Mouse (Mus musculus): ENCODE results near the gene Hist2h3c1.
"Not testable (repeated sequence)": the region's sequence is repeated elsewhere in the genome, so short reads cannot be mapped to it uniquely, and the experiment has no call there.

Gene Hist2h3c1

DNA sequence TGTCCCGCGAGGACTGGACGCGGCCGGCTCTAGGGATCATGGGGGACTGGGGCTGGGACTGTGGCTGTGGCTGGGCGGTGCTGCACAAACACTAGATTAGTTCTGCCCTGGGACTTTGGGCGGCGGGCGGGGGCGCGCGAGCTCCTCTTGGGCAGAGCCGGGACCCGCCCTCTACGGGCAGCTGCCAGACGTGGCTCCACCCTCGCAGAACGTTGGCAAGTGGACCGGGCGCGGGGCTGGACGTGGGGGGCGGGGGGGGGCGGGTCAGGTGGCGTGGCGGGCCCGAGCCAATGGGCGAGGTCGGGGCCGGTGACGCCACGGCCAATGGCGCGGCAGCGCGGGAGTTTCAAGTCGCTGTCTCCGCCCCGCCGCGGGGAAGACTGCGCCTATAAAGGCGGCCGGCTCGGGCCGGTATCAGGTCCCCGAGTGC lies at the start of gene Hist2h3c1:
Hist2h3c1 (plus strand) TSS at position 259 of the 430 bp plus-strand sequence.
- in situ Hi-C loops (cut with MboI): not testable (repeated sequence)

DNA sequence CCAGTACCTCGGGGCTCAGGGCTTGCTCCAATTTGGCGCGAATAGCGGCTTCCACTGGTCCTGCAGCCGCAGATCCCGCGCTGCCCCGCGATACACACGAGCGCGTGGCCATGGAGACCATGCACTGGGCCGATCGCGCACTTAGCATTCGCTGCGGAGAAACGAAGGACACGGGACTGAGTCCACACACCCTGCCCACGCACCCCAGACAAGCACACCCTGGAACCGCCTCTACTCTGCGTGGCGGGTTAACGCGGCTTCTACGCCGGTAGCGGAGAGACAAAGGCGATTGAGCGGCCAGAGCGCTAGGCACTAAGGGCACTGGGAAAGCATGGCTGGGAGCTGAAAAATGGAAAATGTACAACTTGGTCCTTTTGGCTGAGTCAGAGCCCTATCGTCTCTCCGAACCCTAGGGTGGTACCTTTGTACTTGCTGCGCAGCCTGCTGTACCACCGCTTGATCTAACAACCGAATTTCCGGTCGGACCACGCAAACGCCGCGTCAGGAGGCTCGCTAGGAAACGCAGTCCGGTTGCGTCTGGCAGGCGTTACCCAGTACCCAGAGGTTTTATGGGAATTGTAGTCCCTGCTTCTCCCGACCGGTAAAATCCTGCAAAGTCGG lies 49.2 kb upstream of the Hist2h3c1 start:
- in situ Hi-C loops (cut with MboI): no loop called here

DNA sequence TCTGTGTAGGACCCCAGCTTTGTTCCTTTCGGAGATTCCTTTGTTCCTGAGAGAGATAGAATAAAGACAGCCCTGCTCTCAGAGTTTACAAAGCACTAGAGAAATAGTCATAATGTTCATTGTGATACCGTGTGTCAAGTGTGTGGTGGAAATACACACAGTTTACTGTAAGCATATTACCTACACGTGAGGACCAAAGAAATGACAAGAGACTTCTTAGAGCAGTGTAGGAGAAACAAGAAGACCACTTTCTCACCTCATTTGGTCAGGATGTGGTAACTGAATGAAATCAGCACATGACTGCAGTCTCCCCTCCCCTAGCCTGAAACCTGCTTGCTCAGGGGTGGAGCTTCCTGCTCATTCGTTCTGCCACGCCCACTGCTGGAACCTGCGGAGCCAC lies 48.3 kb upstream of the Hist2h3c1 start:
- in situ Hi-C loops (cut with MboI): no loop called here

DNA sequence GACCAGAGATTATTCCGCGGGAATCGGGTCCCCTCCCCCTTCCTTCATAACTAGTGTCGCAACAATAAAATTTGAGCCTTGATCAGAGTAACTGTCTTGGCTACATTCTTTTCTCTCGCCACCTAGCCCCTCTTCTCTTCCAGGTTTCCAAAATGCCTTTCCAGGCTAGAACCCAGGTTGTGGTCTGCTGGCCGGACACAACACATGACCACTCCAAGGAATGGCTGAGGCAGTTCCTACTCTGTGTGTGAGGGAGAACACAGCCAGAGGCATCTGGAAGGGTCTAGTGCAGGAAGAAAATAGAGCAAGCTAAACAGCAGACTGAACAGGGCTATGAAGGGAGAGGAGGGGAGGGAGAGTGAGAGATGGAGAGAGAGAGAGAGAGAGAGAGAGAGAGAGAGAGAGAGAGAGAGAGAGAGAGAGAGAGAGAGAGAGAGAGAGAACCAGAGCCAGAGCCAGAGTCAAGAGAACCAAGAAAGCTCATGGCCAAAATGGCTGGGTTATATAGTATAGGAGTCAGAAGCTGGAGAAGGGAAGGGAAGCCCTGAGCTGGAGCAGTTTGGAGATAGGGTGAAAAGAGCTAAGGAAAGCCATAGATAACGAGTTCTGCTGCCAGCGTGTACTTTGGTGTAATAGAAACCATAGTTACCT lies 47.8 kb upstream of the Hist2h3c1 start:
- in situ Hi-C loops (cut with MboI): not testable (repeated sequence)

DNA sequence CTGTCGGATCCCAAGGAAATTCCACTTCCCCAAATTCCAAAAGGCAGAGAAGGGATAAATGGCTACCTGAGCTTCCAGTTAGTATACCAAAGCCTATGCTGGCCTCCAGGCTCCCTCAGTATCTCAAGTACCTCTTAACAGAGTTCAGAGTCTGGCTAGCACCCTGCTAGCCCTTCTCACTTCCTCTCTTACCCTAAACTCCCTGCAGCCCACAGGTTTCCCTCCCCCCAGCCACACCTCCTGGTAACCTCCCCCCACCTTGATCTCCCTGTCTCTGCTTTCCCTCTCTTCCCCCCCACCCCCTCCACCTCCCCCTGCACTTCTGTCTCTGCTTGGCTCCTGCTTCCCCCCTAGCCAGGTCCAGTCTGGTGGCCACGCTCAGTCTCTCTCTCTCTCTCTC lies 46.8 kb upstream of the Hist2h3c1 start:
- in situ Hi-C loops (cut with MboI): no loop called here

DNA sequence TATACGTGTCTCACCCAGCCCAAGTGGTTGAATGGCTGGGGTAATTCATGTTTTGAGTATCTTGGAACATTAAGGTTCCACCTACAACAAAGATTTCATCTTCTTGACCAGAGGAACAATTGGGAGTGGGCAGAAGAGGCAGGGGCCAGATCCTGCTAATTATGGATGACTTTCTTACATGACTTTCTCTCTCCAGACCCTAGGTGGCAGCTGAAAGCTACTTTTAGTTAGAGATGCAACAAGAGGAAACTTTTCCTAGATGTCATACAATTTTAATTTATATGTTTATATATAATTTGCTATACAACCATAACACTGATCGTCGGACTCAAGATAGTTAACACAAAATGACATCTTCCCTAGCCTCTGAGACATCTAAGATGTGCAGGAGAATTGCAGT lies 38.7 kb upstream of the Hist2h3c1 start:
- in situ Hi-C loops (cut with MboI): no loop called here

DNA sequence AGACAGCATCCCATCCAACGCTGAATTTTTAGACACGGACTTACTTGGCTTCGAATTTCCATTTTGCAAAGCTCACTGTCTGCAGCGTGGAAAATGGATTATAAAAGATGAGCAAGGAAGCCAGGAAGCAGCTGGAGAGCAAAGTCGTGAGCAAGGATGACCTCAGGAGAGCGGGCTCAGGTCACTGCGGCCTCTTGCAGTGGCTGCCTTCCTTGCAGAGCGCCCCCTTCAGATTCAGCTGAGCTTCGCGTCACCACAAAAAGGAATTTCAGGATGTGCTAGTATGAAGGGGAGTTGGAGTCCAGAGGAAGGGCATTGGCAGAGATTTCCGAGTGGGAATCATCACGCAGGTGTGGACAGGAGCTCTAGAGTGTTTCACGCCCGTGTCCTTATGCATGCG lies 37.2 kb upstream of the Hist2h3c1 start:
- in situ Hi-C loops (cut with MboI): no loop called here

DNA sequence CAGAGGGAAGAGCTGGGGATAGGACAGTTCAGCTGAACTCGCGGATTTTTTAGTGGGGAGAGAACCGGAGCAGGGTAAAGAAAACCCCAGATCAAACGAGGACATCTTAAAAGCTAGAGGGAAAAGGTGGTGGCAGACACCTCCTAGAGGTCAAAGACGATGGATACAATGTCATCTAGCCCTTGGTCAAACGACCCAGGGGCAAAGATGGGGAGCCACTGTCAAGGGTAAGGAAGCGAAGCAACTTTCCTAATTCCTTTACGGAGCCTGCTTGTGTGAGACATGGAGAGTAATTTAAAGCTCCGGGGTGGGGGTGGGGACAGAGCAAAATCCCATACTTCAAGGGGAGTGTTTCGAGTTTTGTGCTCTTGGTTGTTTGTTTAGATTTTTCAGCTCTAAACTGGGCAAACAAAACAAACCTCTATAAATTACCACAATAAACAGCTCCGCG lies 27.3 kb upstream of the Hist2h3c1 start:
- in situ Hi-C loops (cut with MboI): no loop called here

DNA sequence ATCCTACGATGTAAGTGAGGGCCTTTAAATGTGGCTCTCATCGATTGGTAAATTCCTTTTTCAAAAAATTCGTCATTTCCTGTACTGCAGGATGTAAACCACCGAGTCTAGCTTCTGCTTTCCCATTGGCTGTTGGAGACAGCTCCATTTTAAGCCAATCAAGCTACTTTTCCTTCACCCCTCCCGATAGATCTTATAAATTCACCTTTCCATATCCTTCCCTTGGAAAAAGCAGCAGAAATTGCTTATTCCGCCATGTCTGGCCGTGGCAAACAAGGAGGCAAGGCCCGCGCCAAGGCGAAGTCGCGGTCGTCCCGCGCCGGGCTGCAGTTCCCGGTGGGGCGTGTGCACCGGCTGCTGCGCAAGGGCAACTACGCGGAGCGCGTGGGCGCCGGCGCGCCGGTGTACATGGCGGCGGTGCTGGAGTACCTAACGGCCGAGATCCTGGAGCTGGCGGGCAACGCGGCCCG lies 26.8 kb upstream of the Hist2h3c1 start, which contains the start of the genes Bola1 and Hist2h2ab:
Bola1 (minus strand) TSS at position 49 of the 470 bp plus-strand sequence.
Hist2h2ab (plus strand) TSS at position 205 of the 470 bp plus-strand sequence.
- in situ Hi-C loops (cut with MboI): loop anchor here (5.0 kb wide), 1 partner anchor 48 kb away; the partner anchor contains the start of genes Hist2h2bb and Hist2h3b

DNA sequence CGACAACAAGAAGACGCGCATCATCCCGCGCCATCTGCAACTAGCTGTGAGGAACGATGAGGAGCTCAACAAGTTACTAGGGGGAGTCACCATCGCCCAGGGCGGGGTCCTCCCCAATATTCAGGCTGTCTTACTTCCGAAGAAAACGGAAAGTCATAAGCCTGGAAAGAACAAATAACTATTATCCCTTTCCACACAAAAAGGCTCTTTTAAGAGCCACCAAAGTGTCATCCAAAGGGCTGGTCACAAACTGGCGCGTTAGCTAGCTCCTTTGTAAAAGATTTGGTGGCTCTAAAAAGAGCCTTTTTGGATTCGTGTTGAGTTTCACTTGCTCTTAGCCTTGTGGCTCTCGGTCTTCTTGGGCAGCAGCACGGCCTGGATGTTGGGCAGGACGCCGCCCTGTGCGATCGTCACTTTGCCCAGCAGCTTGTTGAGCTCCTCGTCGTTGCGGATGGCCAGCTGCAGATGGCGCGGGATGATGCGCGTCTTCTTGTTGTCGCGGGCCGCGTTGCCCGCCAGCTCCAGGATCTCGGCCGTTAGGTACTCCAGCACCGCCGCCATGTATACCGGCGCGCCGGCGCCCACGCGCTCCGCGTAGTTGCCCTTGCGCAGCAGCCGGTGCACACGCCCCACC lies 26.2 kb upstream of the Hist2h3c1 start:
- in situ Hi-C loops (cut with MboI): loop anchor here (5.0 kb wide), 1 partner anchor 47 kb away; the partner anchor contains the start of genes Hist2h2bb and Hist2h3b

DNA sequence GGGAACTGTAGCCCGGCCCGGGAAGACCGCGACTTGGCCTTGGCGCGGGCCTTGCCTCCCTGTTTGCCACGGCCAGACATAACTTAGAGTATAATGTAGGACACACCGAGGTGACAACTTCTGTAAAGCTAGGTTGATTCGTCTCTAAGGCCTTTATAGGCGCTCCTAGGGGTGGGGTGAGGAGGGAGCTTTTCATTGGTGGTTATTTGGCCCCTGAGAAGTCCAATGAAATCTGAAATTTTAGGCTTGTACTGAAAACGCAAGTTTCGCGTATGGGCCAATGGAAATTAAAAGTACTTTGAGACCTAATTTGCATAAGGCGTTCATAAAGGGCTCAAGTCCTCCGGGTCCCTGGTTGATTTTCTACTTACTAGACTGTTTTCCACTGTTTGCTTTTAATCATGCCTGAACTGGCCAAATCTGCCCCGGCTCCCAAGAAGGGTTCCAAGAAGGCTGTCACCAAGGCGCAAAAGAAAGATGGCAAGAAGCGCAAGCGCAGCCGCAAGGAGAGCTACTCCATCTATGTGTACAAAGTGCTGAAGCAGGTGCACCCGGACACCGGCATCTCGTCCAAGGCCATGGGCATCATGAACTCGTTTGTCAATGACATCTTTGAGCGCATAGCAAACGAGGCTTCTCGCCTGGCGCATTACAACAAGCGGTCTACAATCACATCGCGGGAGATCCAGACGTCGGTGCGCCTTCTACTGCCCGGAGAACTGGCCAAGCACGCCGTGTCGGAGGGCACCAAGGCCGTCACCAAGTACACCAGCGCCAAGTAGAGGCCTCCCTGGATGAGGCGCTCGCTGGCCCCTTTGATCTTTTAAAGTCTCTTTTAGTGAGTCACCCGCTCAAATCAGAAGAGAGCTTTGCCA lies 25.5 kb upstream of the Hist2h3c1 start, which contains the start of the genes Hist2h2ac and Hist2h2be:
Hist2h2ac (minus strand) TSS at position 116 of the 875 bp plus-strand sequence.
Hist2h2be (plus strand) TSS at position 355 of the 875 bp plus-strand sequence.
- in situ Hi-C loops (cut with MboI): loop anchor here (5.0 kb wide), 1 partner anchor 46 kb away; the partner anchor contains the start of genes Hist2h2bb and Hist2h3b

DNA sequence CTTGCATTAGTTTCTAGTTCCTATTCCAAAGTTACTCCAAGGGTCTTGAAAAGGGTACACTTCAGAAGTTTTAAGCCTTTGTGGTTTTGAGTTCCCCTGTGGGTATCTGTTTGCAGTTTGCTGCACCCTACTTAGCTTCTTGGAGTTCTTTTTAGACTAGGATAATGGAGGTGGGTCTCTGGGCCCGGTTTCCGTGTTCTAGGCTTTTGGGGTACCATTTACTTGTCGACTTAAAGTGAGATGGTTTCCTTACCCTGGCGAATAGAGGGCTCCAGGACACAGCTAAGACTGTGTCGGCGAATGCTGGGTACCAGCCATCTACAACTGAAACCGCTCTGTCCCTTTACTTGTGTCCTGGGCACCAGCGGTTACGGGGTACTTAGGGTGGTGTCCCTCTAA lies 24.8 kb upstream of the Hist2h3c1 start:
- in situ Hi-C loops (cut with MboI): loop anchor here (5.0 kb wide), 1 partner anchor 46 kb away; the partner anchor contains the start of genes Hist2h2bb and Hist2h3b

DNA sequence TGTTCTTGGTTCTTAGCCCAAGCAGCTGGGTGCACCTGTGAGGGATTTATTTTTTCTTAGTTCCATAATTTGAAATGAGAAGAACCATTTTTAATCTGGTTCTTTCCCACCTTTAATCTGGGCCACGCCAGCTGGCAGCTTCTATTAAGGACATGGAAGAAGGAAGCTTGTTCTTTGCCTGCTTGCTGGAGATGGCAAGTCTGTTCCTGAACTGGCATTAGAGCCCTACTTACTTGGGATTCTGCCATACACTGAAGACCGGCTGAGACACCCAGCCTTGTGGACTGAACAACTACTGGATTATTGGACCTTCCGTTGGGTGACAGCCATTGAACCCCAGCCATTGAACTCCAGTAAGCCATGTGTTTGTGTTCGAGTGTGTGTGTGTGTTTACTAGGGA lies 23.7 kb upstream of the Hist2h3c1 start:
- in situ Hi-C loops (cut with MboI): loop anchor here (5.0 kb wide), 1 partner anchor 45 kb away; the partner anchor contains the start of genes Hist2h2bb and Hist2h3b

DNA sequence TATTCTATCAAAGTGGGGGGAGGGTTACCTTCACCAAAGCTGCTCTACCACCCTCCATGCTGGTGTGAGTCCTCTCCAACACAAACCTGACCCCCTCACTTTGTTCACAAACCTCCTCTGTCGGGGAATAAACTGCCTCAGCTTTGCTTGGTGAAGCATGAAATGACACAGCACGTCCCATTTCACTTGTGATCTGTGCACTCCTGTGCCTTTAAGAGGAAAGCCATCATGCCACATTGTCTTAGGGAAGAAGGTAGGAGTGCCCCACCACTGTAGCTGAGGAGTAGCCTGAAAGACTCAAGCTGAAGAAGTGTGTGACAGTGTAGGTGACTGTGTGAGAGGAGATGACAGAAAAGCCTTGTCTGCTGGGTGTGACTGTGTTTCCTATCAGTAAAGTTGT lies 21.1 kb upstream of the Hist2h3c1 start:
- in situ Hi-C loops (cut with MboI): no loop called here

DNA sequence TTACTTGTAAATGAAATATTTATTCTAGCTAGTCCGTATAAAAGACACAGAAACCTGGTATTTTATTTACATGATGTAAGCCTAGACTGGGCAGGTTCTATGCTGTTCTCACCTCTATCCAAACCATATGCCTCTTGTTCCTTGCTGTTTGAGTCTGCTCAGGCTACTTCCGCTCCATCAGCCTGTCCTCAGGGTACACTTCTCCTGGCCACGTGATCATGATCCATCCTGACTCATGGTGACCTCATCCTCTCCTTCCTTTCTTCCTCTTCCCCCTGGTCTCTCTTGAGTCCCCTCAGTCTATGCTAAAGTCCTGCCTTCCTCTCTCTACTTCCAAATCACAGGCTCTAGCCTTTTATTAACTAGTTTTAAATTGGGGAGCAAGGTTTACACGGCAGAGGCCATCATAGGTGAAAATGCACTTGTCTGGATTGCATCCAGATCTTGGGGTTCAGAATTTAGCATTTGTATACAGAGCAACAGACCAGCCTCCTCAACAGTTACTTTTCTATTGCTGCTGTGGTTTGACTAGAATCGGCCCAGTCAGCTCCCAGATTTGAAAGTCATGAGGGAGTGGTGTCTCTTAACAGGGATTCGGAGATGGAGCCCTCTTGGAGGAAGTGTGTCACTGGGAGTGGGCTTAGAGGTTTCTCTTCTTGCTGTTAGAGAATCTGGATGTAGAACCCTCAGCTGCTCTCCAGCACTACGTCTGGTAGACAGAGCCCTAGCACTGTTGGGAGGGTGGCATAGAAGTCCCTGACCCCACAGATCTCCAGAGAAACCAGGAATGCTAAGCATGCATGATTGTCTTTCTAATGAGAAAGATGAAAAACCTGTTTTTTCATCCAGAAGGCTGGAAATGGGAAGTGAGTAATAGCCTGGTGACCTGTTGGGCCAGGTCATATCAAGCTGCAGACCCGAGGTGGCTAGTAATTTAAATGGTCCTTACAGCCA lies 19.5 kb upstream of the Hist2h3c1 start:
- in situ Hi-C loops (cut with MboI): no loop called here

DNA sequence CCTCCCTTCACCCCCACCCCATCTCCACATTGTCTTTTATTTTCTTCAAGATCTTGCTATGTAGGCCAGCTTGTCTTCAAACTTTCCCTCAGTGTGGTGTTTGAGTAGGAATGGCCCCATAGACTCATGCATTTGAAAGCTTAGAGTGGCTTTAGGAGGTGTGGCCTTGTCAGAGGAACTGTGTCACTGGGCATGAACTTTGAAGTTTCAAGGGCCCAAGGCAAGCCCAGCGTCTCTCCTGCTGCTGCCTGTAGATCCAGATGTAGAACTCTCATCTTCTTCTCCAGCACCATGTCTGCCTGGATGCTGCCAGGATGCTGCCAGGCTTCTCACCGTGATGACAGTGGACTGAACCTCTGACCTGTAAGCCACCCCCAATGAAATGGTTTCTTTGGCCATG lies 17.7 kb upstream of the Hist2h3c1 start:
- in situ Hi-C loops (cut with MboI): no loop called here

DNA sequence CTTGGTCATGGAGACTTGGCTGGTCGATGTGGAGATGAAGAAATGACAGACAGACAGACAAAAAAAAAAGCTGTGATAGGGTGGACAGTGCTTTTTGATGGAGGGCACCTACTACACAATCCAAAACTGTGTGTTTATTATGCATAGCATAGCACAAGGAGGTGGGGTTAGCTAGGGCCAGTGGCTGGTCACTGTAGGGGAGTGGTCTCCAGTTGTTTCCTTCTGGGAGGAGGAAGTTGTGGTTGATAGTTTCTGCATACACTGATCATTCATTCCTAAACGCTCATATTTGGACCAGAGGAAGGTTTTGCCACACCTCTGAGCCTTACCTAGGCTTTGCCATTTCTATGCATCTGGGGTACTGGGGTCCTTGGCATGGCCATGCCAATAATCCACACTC lies 16.1 kb upstream of the Hist2h3c1 start:
- in situ Hi-C loops (cut with MboI): no loop called here

DNA sequence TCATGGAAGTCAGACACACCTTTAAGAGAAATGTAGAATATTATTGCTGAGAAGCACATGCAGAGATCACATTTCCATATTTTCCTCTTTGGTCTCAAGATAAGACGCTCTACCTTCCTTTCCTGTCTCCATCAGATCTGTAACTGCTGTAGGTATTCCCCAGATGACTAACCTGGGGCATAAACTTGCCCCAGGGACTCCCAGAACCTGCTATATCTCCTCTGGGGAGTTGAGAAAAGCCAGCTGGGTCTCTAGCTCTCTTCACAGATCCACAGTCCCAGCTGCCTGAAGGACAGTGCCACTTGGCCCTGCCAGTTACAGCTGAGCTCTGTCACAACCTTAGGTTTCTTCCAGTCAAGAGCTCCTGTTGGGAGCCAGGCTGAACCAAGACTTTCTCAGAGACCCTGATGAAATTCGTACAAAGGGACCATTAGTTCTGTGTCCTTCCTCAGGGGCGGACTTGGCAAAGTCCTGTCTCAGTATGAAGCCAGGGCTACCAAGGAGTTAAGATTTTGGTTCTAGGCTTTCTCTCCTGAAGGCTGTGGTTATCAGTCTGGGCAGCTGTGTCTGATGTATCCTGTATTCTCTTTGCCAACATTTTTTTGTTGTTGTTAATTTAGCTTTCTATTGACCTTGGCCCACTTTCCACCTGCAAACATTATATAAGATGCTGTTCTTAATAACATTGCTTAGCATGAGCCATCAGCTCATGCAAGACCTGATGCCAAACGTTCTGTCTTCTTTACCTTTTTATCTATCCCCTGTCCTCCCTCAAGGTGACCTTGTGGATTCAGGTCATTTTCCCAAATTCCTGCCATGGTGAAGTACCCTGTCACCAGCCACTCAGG lies 15.4 kb upstream of the Hist2h3c1 start:
- in situ Hi-C loops (cut with MboI): no loop called here

DNA sequence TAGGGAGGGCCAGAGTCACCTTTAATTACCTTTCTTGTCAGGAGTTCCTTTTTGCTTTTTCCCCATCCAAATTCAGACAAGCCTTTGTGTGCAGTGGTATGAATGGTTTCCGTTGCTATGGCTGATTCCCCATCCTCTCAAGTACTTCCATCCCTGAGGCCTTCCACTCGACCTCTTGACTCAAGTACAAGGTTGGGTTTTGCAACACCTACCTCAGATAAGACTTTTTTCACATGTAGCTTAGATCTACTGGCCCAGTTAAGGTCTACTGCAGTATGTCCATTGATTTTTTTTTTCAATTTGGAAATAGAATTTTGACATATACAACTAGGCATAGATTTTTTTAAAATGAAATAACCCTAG lies 14.7 kb upstream of the Hist2h3c1 start:
- in situ Hi-C loops (cut with MboI): no loop called here

Measured in mature B cell (primary cell).